Mouse (Mus musculus): ENCODE data around the gene Paqr8. TPM values are rescaled to one million over a fixed set of nuclear protein-coding genes. Genes with fewer than 3 reads are reported as not detected.

Paqr8 gene
- polyA plus RNA-seq, 1 experiment from 2014 or later = 4.4 TPM

DNA sequence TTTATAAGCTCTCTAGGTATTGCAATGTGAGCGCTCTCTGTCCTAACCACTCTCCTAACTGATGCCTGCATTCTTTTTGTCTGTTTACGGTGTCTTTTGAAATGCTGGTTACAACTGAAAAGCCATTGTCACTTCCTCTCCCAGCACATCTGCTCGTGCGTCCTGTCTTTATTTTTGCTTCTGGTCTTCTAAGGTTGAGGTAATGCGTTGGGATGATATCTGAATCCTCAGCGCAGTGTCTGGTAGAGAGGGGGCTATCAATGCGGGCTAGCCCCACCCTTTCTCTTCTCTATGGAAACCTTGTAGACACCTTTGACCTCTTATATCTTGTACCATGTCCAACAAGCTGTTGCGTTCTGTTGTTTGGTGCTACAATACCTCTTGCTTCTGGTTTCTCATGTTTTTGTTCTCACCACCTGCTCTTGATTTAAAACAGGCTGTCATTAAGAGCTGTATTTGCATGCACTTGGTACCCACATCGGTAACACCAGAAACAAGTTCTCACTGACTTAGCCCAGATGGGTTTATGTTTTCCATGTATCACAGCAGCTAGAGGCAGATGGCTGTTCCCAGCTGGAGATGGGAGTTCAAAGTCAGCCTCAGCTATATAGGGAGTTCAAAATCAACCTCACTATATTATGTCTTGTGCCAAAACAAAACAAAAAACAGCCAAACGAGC is 96.1 kb downstream of the Paqr8 start:
- Histone ChIP-seq H3K36me3 (replicated peaks) (no peaks in the 10 kb centered on the region), H3K4me1 (no peaks in the 10 kb centered on the region), H3K27ac (replicated peaks) (no peak overlapping the region), H3K9me3 (no peaks in the 10 kb centered on the region), H3K4me3 (no peak overlapping the region), H3K27me3 (replicated peaks; ENCODE audit: low read depth, poor library complexity, severe bottlenecking) (no peaks in the 10 kb centered on the region)
- DNase-seq (ENCODE audit: low spot score) = no peak
- WGBS = 74% methylated on average over 10 of the region's 10 CpGs

Other genes with a start within 250 kb of the Paqr8 start
- gene Il17a, start 159.7 kb upstream of the Paqr8 start, polyA plus RNA-seq (2016; fragmentation: Nextera tagmentation; extraction: Ambion mirVana) = not detected in 2 replicates
- 0.16 and 0.36 TPM in 2 replicates for gene Il17f, start 100.0 kb upstream of the Paqr8 start, polyA plus RNA-seq (2016; fragmentation: Nextera tagmentation; extraction: Ambion mirVana)
- gene Mcm3, start 70.3 kb upstream of the Paqr8 start, polyA plus RNA-seq (2016; fragmentation: Nextera tagmentation; extraction: Ambion mirVana) = 278 and 297 TPM in 2 replicates
- gene Efhc1, start 61.0 kb downstream of the Paqr8 start, polyA plus RNA-seq (2016; fragmentation: Nextera tagmentation; extraction: Ambion mirVana) = 2.2 and 2.5 TPM in 2 replicates
- gene Tram2, start 188.6 kb downstream of the Paqr8 start, polyA plus RNA-seq (2016; fragmentation: Nextera tagmentation; extraction: Ambion mirVana) = 7.4 and 7.5 TPM in 2 replicates